Mouse (Mus musculus) embryo, embryonic 10 days (tissue): ENCODE data around the gene Vdr.

Experiments used
- DNase-seq: peaks from one replicate; pipeline ENCODE4 v3.0.0-alpha.2; 2015; ENCODE audit warnings: low spot score

Gene Vdr

DNA sequence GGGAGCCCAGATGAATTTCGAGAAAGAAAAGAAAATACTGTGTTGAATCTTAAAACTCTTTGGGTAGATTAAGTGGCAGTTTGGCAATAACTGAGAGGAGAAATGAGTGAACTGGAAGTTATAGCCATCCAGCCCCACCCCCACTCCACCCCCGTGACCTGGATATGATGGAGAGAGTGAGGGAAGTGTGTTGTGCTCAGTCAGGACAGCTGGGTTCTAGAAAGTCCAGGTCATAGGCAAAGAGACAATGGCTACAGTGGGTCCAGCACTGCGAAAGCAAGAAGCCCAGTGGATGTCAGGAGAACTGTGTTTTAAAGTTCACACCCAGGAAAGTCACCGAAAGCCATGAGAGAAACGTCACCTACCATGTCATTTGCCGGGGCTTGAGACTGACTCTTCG, 8.8 kb upstream of the Vdr start:
- DNase-seq: no peak

- no peak for DNase-seq
Measured at GRCm38 (mm10) chr15:97917994-97918393, 7.6 kb upstream of the Vdr start.

DNA sequence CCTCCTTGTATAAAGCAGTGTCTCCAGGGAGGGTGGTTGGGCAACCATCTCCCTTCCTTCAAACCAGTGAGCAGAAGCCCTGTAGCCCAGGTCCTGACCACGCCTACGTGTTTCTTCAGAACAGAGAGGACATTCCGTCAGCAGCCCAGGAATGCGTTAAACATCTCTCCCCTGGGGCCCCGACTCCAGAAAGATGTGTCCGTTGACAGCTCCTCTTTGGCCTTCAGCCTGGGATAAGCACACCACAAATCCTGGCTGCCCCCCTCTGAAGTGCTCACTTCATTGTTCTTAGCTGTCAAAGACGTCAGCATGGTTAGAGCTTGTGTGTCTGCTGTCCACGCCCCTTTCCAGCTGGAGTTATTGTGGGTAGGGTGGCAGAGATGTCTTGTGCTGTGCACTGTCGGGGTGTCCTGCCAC, 3.9 kb upstream of the Vdr start:
- DNase-seq: peak; percentile 70

GRCm38 (mm10) chr15:97907801-97908751, 2.4 kb downstream of the Vdr start:
- peak; percentile 74 for DNase-seq

- DNase-seq: no peak
Measured at GRCm38 (mm10) chr15:97907202-97907601, 3.2 kb downstream of the Vdr start.

DNA sequence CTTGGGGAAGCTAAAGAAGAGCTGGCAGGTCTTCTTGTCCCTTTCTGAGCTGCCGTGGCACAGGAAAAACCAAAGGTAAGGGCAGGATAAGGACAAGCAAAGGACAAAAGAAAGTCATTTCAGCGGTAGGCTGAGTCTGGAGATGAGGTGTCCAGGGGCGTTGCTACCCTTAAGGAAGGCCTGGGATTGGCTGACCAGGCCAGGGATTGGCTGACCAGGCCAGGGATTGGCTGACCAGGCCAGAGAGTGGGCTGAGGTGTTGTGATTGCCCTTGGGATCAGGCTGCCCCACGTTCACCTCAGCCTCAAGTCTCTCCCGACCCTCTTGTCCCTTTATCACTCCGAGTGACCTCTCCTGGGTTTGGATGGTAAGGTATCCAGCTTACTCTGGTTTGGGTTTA, 5.1 kb downstream of the Vdr start:
- no peak for DNase-seq

GRCm38 (mm10) chr15:97904339-97904991, 6.0 kb downstream of the Vdr start:
- DNase-seq: no peak

DNA sequence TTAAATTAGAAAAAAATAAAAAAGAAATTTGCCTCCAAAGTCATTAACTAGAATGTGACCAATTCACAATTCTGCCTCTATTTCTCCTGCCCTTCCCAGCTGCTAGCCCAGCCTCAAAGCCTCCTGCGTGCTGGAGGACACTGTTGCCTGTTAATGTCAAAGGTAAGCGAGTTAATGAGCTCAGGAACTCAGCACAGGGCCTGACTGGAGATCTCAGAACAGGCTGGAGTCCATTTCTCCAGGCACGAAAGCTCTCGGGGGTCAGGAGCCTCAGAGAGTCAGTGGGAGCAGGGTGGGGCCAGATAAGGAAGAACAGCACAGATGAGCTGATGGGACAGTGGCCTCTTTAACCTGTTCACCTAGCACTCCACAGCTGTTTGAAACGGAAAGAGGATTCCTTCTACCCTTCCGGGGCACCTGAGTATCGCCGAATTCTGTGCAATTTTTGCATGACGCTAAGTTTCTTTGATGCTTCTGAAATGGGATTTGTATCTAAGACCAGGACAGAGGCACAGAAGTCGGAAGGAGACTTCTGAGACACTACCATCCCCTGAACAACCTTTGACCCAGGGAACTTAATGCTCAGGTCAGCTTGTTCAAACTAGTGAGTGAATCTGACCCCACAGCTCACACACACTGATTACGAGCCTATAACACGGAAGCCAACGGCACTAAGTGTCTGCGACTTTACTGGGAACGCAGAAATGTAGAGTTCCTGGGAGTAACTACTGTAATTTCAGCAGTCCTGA, 7.0 kb downstream of the Vdr start:
- no peak for DNase-seq

DNA sequence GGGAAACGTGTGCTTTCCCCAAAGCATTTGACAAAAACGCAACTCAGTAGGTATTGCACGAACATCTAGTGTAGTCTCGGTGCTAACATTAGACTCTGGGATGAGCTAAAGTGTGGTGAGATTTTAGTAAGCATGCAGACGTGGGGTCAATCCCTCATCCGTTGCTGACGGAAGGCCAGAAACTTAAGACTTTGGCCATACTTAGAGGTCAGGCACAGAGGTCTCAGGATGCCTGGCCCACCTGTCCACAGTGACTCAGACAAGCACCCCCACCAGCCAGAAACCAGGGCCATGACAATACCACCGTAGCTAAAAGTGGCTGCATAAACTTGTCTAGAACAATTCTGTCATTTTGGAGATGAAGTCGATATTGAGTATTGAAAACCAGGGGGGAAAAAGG, 9.4 kb downstream of the Vdr start:
- no peak for DNase-seq

- no peak for DNase-seq
Measured at GRCm38 (mm10) chr15:97900336-97900912, 10.0 kb downstream of the Vdr start.

DNA sequence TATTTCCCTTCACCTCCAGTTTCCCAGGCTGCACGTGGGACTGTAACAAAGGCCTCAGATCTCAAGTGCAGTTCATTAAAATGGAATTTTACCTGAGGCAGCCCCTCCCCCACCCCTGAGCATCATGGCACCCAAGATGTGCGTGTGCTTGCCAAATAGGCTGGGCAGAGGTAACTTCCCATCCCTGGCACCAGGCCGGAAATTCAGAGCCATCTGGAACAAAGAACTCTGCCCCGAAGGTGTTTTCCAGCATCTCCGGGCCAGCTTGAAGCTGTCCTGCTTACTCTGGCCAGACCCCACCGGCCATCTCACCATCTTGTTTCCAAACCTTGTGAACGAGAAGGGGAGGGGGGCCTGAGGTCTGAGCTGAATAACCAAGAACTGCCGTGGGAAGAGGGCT, 10.7 kb downstream of the Vdr start:
- no peak for DNase-seq

- no peak for DNase-seq
Measured at GRCm38 (mm10) chr15:97898791-97899190, 11.6 kb downstream of the Vdr start.

GRCm38 (mm10) chr15:97896861-97897654, 13.4 kb downstream of the Vdr start:
- DNase-seq: no peak

GRCm38 (mm10) chr15:97896347-97896746, 14.1 kb downstream of the Vdr start:
- DNase-seq: no peak

DNA sequence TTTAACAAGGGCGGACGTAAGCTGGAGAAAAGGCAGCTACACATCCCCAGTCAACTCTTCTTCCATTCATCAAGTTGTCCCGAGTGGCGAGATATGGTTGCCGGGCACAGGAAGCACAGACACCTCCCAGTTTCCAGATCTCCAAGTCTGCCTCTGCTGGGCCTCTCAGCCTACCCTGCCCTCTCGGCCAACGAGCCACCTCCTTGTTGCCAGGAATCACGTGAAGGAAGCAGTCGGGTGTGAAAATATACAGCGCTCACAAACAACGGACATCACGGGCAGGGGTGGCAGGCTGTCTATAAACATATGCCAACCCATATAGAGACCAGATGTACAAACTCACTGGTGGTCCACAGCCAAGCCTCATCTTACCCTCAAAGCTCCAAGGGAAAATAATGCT, 14.6 kb downstream of the Vdr start:
- DNase-seq: no peak

GRCm38 (mm10) chr15:97892506-97892905, 17.9 kb downstream of the Vdr start:
- DNase-seq: no peak

DNA sequence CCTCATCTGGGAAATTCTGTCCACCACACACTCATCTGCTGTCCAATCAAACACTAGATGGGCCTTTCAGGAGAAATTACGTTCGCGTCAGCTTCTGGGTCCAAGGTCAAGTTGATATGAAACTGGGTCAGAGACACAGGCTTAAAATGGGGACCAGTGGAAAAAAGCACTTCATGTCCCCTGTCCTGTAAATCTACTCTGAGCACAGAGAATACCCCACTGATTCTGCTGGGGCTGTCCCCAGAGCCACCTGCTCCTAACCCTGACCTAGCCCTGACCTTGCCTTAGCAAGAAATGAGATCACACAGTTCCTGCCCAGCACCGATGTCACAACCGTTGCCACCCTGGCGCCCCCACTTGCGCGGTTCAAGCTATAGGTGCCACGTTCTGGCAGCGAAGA, 20.0 kb downstream of the Vdr start:
- DNase-seq: no peak

DNA sequence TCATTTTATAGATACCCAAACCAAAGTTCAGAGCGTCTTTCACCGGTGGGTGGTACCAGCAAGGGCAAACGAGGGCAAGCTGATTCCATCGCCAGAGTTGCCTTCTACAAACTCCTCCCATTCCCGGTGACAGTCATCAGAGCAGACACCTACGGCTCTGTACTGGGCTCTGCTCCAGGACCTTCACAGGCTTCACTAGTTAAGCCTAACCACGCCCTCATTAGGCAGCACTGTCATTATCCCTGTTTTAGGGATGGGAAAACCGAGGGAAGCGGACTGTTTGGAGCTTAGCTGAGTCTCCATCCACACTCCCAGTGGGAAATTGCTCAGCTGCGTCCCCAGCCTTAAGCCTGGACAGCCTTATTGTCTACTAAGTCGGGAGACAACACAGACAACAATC, 20.4 kb downstream of the Vdr start:
- DNase-seq: no peak

DNA sequence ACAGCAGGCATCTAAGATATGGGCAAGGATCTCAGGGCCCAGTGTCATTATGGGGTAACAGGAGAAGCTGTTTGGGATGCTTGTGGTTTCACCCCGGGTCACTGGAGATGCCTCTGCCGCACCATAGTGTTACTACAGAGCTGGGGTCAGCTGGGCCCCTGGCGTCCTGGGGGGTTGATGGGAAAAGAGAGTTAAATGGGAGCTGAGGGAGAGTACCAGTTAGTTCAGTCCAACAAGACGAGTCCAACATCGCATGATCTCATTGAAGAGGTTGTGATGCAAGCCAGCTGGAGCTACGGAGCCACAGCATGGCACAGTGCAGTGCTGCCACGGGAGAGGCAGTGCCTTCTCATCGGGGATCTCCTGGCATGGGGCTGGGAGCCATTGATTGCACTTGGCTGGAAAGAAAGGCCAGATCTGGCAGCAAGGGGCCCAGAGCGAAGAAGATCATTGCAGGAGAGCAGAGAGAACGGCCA, 22.9 kb downstream of the Vdr start:
- no peak for DNase-seq

DNA sequence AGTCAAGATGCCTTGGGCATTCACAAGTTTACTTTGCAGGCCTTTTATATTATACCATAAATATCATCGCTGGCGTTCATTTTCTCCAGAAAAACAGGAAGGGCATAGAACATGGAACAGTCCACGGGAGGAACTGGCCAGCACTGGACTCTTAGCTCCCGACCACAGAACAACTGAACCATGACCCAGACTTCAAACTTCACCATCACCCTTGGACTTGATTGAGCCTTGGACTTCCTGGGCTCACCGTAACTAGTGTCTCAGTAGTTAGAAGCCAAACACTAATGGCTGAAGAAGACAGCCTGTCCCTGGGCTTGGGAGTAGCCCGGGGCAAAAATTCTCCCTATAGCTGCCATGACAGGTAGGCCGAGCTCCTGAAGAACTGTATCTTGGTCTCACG, 29.0 kb downstream of the Vdr start:
- no peak for DNase-seq

- no peak for DNase-seq
Measured at GRCm38 (mm10) chr15:97880441-97880840, 30.0 kb downstream of the Vdr start.
